Mouse (Mus musculus) forebrain, embryonic 12.5 days (tissue): ENCODE measurements around the gene Stard13. TPM values are rescaled to one million over a fixed set of nuclear protein-coding genes. Genes with fewer than 3 reads are reported as not detected.

Source experiments
- ATAC-seq: fragments of 200-750 bp; cut with Nextera tagmentation; 2 replicates; pipeline ENCODE4 v1.8.0; 2017; ENCODE audit warnings: moderate TSS enrichment; ENCODE audit not compliant: low FRiP score
- H3K27ac ChIP-seq: fragments of 300-500 bp; sonication (generic); 2 replicates; pipeline ENCODE4 v1.5.1; 2016; ENCODE audit warnings: mild to moderate bottlenecking
- H3K27me3 ChIP-seq: fragments of 300-500 bp; sonication (generic); 2 replicates; pipeline ENCODE4 v1.6.1; 2016; ENCODE audit warnings: mild to moderate bottlenecking
- H3K36me3 ChIP-seq: fragments of 300-500 bp; sonication (generic); replicated peaks from 2 replicates; pipeline ENCODE4 v1.6.1; 2016; ENCODE audit warnings: mild to moderate bottlenecking
- H3K4me1 ChIP-seq: fragments of 300-500 bp; sonication (generic); 2 replicates; pipeline ENCODE4 v1.6.1; 2016
- H3K4me2 ChIP-seq: fragments of 300-500 bp; sonication (generic); 2 replicates; pipeline ENCODE4 v1.6.1; 2016; ENCODE audit warnings: mild to moderate bottlenecking, moderate library complexity
- H3K4me3 ChIP-seq: fragments of 300-500 bp; sonication (generic); replicated peaks from 2 replicates; pipeline ENCODE4 v1.5.1; 2016; ENCODE audit warnings: mild to moderate bottlenecking
- H3K9ac ChIP-seq: fragments of 300-500 bp; sonication (generic); 2 replicates; pipeline ENCODE4 v1.6.1; 2016; ENCODE audit warnings: mild to moderate bottlenecking
- H3K9me3 ChIP-seq: fragments of 300-500 bp; sonication (generic); 2 replicates; pipeline ENCODE4 v1.6.1; 2016
- WGBS: fragments of 180-500 bp; shearing (Covaris S2); methylation state at CpG from one replicate; pipeline ENCODE4 v1.1.7; 2016; 5-methylcytosine and 5-hydroxymethylcytosine counted together
- polyA plus RNA-seq: library from polyadenylated mRNA; unstranded; fragments of >200 nt; fragmentation: Nextera tagmentation; extraction: Ambion mirVana; gene quantifications from 2 replicates; pipeline ENCODE4 v1.2.1, GENCODE M21; 2016

Gene Stard13
- polyA plus RNA-seq, 1 experiment from 2014 or later, result 3.6 TPM

DNA sequence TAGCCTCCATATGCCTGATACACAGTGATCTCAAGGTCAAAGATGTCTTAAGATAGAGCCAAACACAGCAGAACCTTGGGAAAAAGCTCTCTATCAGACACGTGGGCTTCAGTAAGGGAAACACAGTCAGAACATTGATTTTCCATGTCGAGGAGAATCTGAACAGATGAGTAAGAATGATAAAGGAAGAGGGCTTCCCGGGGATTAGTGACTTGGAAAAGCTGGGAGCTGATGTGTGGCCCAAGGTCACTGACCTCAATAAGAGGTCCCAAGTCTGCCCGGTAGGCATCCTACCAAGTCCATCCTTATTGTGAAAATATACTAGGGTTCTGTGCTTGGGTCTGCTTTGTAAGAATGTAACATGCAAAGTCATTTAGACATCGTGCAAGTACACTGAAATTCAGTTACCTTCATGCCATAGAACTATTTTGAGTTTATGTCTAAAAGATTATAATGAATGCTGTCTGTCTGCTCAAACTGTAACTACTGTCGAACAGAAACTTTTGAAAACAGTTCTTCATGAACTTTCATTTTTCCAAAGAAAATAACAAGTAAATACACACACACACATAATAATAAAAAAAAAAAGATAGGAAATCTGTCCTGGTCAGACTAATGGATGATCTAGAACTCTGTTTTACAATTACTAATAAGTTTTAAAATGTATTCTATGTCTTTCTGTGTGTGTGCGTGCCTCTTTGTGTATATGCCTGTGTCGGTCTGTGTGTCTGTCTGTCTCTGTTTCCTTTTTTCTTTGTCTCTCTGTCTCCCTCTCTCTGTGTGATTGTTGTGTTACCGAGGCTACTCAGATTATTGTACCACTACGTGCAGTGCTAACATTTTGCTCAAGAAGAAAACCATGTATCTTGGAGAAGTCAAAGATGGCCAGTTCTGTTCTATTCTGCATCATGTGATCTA, 128.3 kb downstream of the Stard13 start:
- Histone ChIP-seq H3K27ac (no peak overlapping the region), H3K36me3 (no peaks in the 10 kb centered on the region), H3K4me1 (0 out of 2 replicates have a peak, but pooled peaks cover 4% of the 10 kb centered on the region), H3K4me2 (no peak overlapping the region), H3K9me3 (no peaks in the 10 kb centered on the region), H3K9ac (no peak overlapping the region), H3K4me3 (no peak overlapping the region), H3K27me3 (no peaks in the 10 kb centered on the region)
- no peak for ATAC-seq
- WGBS, result 83% methylated on average over 10 of the region's 10 CpGs

DNA sequence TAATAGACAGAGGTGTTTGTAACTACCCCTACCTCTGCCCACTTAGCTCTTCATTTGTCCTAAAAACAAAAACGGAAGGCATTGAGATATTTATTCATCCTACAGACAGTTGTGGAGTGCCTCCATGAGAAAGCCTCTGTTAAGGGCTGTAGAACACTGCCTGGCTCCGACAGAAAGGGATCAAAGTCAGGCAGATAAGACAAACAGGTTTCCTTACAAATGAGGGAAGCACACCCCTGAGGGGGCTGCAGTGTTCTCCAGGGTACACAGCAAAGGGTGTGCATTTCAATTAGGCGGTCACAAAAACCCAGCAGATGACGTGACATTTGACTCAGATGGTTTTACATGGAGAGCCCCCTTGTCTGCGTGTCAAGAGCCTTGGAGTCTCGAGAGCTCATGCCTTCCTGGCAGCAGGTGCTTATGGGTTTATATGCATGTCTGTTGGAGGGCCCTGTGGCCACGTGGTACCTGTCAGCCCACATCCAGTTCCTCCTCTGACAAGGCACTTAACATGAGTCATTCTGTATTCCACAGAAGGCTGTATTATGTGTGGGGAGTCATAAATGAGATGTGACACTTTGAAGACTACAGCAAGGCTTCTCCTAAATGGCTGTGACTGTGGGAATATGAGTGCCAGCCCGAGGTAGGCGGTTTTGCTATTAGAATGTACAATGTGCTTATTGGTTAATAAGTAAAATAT, 129.1 kb downstream of the Stard13 start:
- Histone ChIP-seq H3K4me3 (no peak overlapping the region), H3K9me3 (no peaks in the 10 kb centered on the region), H3K27ac (no peak overlapping the region), H3K9ac (no peak overlapping the region), H3K4me2 (no peak overlapping the region), H3K27me3 (no peaks in the 10 kb centered on the region), H3K4me1 (0 out of 2 replicates have a peak, but pooled peaks cover 4% of the 10 kb centered on the region), H3K36me3 (no peaks in the 10 kb centered on the region)
- WGBS, result 55% methylated on average over 9 of the region's 9 CpGs
- ATAC-seq, result no peak

DNA sequence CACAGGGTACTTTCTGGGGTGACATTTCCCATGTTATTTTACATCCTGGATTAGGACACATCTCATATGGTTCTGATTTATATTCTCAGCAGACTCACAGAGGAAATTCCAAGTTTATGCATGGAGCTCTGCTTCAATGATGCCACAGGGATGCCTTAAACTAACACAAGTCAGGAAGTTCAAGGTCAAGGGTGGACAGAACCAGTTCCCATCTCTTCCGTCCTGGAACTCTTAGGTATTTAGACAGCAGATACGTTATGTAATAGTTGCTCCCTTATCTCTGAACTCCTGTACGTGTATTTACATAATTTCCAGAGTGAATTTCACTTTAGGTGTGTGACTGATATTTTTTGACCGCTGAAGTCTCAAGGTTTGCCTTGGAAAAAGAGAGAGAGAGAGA, 130.4 kb downstream of the Stard13 start:
- Histone ChIP-seq H3K4me3 (no peak overlapping the region), H3K36me3 (no peaks in the 10 kb centered on the region), H3K27ac (no peak overlapping the region), H3K4me2 (no peak overlapping the region), H3K9ac (no peak overlapping the region), H3K9me3 (no peaks in the 10 kb centered on the region), H3K27me3 (no peaks in the 10 kb centered on the region), H3K4me1 (0 out of 2 replicates have a peak, but pooled peaks cover 4% of the 10 kb centered on the region)
- WGBS, result 91% methylated on average over 4 of the region's 4 CpGs
- no peak for ATAC-seq

DNA sequence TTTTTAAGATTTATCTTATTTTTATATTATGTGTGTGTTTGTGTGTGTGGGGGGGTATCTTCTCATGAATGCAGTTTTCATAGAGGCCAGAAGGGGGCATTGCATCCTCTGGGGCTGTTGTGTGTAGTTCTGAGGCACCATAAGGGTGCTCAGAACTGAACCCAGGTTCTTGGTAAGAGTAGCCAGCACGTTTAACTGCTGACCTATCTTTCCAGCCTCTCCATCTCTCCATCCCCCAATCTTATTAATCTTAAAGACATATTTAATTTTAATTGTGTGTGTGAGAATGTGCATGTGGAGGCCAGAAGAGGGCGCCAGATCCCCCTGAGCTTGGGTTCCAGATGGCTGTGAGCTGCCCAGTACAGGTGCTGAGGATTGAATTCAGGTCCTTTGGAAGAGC, 131.4 kb downstream of the Stard13 start:
- no peak overlapping the region for H3K27ac ChIP-seq
- no peaks in the 10 kb centered on the region for H3K9me3 ChIP-seq
- no peaks in the 10 kb centered on the region for H3K36me3 ChIP-seq
- no peak overlapping the region for H3K4me3 ChIP-seq
- H3K9ac ChIP-seq, result no peak overlapping the region
- WGBS, result 41% methylated on average over 2 of the region's 2 CpGs
- 0 out of 2 replicates have a peak, but pooled peaks cover 4% of the 10 kb centered on the region for H3K4me1 ChIP-seq
- H3K27me3 ChIP-seq, result no peaks in the 10 kb centered on the region
- ATAC-seq, result no peak
- no peak overlapping the region for H3K4me2 ChIP-seq

DNA sequence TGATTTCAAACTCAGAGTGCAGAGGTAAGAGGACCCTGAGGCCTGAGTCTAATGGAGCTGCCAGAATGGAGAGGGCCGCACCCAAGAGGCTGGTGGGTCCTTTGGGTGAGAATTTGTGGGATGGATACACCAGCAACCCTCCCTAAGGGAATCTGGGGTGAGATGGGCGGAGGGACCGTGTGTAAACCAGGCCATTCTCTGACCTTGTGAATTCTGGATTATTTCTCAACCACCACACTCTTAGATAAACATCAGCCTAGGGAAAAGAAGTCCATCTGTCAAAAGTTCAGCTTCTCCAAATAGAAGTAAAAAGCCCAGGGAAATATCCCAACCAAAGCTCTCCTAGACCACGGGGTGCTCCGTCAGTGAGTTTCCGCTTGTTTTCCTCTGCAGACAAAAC, 137.6 kb downstream of the Stard13 start:
- H3K36me3 ChIP-seq, result no peaks in the 10 kb centered on the region
- H3K4me3 ChIP-seq, result no peak overlapping the region
- H3K9me3 ChIP-seq, result no peaks in the 10 kb centered on the region
- H3K27me3 ChIP-seq, result no peaks in the 10 kb centered on the region
- H3K4me2 ChIP-seq, result no peak overlapping the region
- no peak for ATAC-seq
- H3K9ac ChIP-seq, result no peak overlapping the region
- H3K27ac ChIP-seq, result no peak overlapping the region
- no peaks in the 10 kb centered on the region for H3K4me1 ChIP-seq
- WGBS, result 91% methylated on average over 6 of the region's 6 CpGs

DNA sequence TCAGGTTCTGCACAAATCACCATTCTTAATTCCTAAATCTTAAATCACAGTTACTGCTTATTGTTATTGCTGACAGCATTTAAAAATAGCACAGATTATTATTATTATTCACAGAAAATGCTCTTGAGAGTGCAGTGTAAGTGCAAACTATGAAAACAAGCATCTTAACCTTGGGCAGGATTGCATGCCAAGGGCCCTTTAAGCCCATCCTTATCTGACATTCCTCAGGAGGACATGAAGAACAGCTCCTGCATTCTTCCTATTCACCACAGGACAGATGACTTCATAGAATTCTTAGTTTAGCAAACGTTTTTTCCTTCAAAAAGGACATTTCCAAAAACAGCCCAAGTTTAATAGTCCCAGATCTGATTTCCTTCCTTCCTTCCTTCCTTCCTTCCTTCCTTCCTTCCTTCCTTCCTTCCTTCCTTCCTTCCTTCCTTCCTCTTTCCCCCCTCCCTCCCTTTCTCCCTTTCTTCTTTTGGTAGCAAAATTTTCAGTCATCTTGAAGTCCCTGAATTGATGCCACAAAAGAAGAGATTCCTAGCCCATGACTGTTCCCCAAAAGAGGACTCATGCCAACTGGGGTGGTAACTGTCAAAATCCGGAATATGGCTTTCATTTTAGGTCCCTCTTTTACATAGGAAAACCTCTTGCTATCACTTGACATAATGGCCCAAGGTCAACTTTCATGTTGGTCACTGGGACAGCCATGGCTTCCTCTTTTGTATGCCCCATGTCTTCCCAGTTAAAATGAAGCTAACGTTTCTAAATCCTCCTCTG, 140.6 kb downstream of the Stard13 start:
- no peak for ATAC-seq
- H3K4me1 ChIP-seq, result no peaks in the 10 kb centered on the region
- no peak overlapping the region for H3K4me2 ChIP-seq
- no peaks in the 10 kb centered on the region for H3K36me3 ChIP-seq
- no peaks in the 10 kb centered on the region for H3K9me3 ChIP-seq
- H3K27ac ChIP-seq, result no peak overlapping the region
- no peaks in the 10 kb centered on the region for H3K27me3 ChIP-seq
- no peak overlapping the region for H3K4me3 ChIP-seq
- 74% methylated on average over 3 of the region's 3 CpGs for WGBS
- H3K9ac ChIP-seq, result no peak overlapping the region

DNA sequence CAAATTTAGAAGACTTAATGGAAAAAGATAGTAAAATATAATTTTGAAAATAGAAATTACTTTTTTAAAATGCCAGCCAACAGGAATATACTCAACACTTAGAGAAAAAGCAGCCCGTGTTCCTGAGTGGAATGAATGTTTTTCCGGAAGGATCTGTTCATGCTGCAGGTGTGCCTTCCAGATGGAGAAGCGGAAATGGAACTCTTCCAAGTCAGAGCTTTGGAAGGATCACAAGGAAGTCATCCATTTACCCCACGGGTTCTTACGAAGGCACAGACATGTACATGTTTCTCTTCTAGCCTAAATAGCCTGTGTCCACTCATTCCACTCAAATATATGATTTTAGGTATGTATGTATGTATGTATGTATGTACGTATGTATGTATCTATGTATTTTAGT, 142.6 kb downstream of the Stard13 start:
- H3K9me3 ChIP-seq, result no peaks in the 10 kb centered on the region
- 96% methylated on average over 6 of the region's 6 CpGs for WGBS
- H3K27ac ChIP-seq, result no peak overlapping the region
- H3K36me3 ChIP-seq, result no peaks in the 10 kb centered on the region
- H3K4me3 ChIP-seq, result no peak overlapping the region
- no peak overlapping the region for H3K9ac ChIP-seq
- no peaks in the 10 kb centered on the region for H3K4me1 ChIP-seq
- ATAC-seq, result no peak
- H3K4me2 ChIP-seq, result no peak overlapping the region
- no peaks in the 10 kb centered on the region for H3K27me3 ChIP-seq

DNA sequence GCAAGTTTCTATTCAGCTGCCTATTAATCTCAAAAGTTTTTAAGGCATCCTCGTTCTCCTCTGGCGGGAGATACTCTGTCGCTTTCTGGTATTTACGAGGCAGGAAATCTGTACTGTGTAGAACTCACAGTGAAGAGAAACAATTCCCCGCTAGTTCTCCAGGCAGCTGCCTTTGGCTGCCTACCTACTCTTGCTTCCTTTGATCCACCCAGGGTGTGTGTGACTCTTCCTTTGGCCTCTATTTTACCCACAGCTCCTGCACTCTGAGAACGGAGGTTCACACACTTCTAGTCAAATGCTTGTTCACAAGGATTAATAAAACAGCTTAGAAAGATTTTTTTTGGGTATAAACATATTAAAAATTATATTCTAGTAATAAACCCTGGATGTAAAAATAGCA, 144.4 kb downstream of the Stard13 start:
- Histone ChIP-seq H3K9me3 (no peaks in the 10 kb centered on the region), H3K4me2 (no peak overlapping the region), H3K27ac (no peak overlapping the region), H3K27me3 (no peaks in the 10 kb centered on the region), H3K4me1 (no peaks in the 10 kb centered on the region), H3K9ac (no peak overlapping the region), H3K36me3 (no peaks in the 10 kb centered on the region), H3K4me3 (no peak overlapping the region)
- ATAC-seq, result no peak
- WGBS, result 53% methylated on average over 6 of the region's 6 CpGs

DNA sequence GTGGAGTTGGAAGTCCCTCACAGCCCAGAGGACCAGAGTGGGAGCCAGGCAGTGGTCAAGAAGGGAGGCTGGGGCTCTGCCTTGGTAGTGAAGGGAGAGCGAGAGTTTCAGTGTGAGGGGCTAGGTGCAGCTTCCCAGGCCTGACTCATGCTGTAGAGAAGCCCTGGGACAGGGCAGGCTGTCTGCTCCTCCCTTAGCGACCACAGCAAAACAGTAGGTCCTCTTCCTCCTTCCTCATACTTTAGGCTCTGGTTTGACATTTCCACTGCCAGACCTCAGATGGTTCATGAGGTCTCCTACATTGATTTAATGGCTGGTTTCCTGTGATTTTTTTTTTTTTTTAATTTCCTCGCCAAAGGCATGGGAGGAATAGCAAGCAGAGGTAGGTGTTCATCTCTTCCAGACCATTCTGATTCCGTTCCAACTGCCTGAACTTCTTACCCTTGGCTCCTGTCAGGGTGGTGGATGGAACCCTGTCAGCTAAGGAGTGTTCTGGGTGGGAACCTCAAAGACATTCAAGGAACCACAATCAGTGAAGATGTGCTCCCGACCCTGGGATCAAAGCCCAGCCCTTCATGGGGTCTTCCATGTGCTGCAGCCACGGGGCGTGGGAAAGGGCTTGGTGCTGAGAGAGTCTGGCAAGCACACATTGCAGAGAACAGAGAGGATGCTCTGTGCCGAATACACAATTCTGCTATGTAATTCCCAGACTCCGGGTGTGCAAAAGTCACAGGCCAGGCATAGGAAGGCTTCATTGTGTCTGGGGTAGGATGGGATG, 147.0 kb downstream of the Stard13 start:
- Histone ChIP-seq H3K4me1 (no peaks in the 10 kb centered on the region), H3K4me2 (no peak overlapping the region), H3K27ac (no peak overlapping the region), H3K27me3 (no peaks in the 10 kb centered on the region), H3K9ac (no peak overlapping the region), H3K36me3 (no peaks in the 10 kb centered on the region), H3K9me3 (no peaks in the 10 kb centered on the region), H3K4me3 (no peak overlapping the region)
- no peak for ATAC-seq
- 80% methylated on average over 9 of the region's 9 CpGs for WGBS

DNA sequence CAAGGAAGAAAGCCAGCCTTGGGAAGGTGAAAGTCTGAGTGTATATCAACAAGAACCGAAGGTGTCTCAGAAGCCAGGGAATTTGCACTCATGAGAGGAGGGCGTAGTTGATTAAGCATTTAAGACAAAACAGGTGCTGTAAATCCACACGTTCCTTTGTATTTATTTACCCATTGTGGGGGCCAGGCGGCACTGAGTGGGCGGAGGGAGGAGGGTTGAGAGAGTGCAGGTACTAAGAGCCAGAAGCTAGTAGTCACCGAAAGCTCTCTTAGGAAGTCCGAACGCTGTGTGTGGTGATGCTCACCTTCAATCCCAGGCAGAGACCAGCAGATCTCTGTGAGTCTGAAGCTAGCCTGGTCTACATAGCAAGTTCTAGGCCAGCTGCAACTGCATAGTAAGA, 147.9 kb downstream of the Stard13 start:
- H3K27me3 ChIP-seq, result no peaks in the 10 kb centered on the region
- 84% methylated on average over 8 of the region's 8 CpGs for WGBS
- no peaks in the 10 kb centered on the region for H3K4me1 ChIP-seq
- H3K4me2 ChIP-seq, result no peak overlapping the region
- no peak overlapping the region for H3K27ac ChIP-seq
- ATAC-seq, result no peak
- no peak overlapping the region for H3K9ac ChIP-seq
- H3K36me3 ChIP-seq, result no peaks in the 10 kb centered on the region
- no peaks in the 10 kb centered on the region for H3K9me3 ChIP-seq
- H3K4me3 ChIP-seq, result no peak overlapping the region

DNA sequence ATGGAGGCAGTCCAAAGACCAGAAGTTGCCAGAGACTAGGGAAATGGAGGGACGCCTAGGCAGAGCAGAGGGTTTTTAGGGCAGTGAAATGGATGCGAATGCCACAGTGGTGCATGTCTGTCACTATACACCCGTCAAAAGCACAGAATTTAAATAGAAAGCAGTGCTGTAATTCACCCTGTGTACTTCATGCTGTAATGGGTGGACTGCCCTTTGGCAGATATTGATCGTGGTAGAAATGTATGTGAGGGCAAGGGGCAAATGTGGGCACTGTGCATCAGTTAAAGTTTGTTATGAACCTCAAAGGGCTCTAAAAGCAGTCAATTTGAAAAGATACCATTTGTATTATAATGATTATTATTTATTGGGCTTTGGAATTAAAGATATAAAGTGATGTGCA, 153.4 kb downstream of the Stard13 start:
- Histone ChIP-seq H3K27me3 (no peaks in the 10 kb centered on the region), H3K36me3 (no peaks in the 10 kb centered on the region), H3K9me3 (no peaks in the 10 kb centered on the region), H3K4me3 (no peak overlapping the region), H3K27ac (no peak overlapping the region), H3K4me2 (no peak overlapping the region), H3K4me1 (no peaks in the 10 kb centered on the region), H3K9ac (no peak overlapping the region)
- no peak for ATAC-seq
- WGBS, result 85% methylated on average over 4 of the region's 4 CpGs

DNA sequence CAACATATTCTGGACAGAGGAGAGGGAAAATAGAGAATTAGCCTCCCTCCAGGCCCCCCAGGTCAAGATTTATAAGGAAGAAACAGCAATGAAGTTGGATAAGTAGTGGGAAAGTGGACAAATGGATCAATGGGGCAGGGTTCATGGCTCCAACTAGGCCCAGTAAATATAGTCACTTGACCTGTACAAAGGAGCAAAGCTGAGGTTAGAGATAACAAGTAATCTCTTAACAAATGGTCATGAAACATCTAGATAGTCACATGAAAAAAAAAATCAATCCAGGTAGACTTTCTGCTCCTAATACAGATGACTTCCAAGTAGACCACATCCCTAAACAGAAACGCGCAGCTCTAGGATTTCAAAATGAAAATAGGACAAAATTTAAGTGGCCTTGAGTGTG, 155.7 kb downstream of the Stard13 start:
- Histone ChIP-seq H3K4me1 (no peaks in the 10 kb centered on the region), H3K9me3 (no peaks in the 10 kb centered on the region), H3K9ac (no peak overlapping the region), H3K4me3 (no peak overlapping the region), H3K27ac (no peak overlapping the region), H3K4me2 (no peak overlapping the region), H3K36me3 (no peaks in the 10 kb centered on the region), H3K27me3 (no peaks in the 10 kb centered on the region)
- no peak for ATAC-seq
- 96% methylated on average over 2 of the region's 2 CpGs for WGBS
